Mouse (Mus musculus) adrenal gland, postnatal 25 days (tissue): ENCODE measurements around the gene Rbms3. TPM values are rescaled to one million over a fixed set of nuclear protein-coding genes. Genes with fewer than 3 reads are reported as not detected.

Experiments
- DNase-seq: peaks from one replicate; pipeline ENCODE4 v3.0.0; 2021; ENCODE audit warnings: mixed read lengths
- total RNA-seq: library from RNA; stranded (reverse); gene quantifications from 2 replicates; pipeline ENCODE4 v1.2.3, GENCODE M21; 2021

Gene Rbms3
- total RNA-seq, 1 experiment from 2014 or later: 26.5 TPM

- DNase-seq: no peak
Observed at GRCm38 (mm10) chr9:117187116-117188034, 442.3 kb downstream of the Rbms3 start.

- no peak for DNase-seq
Observed at GRCm38 (mm10) chr9:117180658-117181057, 449.1 kb downstream of the Rbms3 start.

- DNase-seq: no peak
Observed at GRCm38 (mm10) chr9:117178366-117178765, 451.3 kb downstream of the Rbms3 start.

- DNase-seq: no peak
Observed at GRCm38 (mm10) chr9:117172526-117172925, 457.2 kb downstream of the Rbms3 start.

- DNase-seq: no peak
Observed at GRCm38 (mm10) chr9:117169196-117169595, 460.5 kb downstream of the Rbms3 start.

GRCm38 (mm10) chr9:117163143-117163542, 466.6 kb downstream of the Rbms3 start:
- no peak for DNase-seq

- no peak for DNase-seq
Observed at GRCm38 (mm10) chr9:117161150-117161549, 468.6 kb downstream of the Rbms3 start.

GRCm38 (mm10) chr9:117156330-117156905, 473.3 kb downstream of the Rbms3 start:
- no peak for DNase-seq

GRCm38 (mm10) chr9:117154590-117154989, 475.1 kb downstream of the Rbms3 start:
- DNase-seq: no peak

- DNase-seq: no peak
Observed at GRCm38 (mm10) chr9:117153686-117154274, 475.9 kb downstream of the Rbms3 start.

GRCm38 (mm10) chr9:117151951-117152350, 477.8 kb downstream of the Rbms3 start:
- DNase-seq: no peak

GRCm38 (mm10) chr9:117144057-117144723, 485.5 kb downstream of the Rbms3 start:
- no peak for DNase-seq

GRCm38 (mm10) chr9:117139971-117140370, 489.7 kb downstream of the Rbms3 start:
- DNase-seq: no peak

- DNase-seq: no peak
Observed at GRCm38 (mm10) chr9:117136410-117136809, 493.3 kb downstream of the Rbms3 start.

- peak; percentile 23 for DNase-seq
Observed at GRCm38 (mm10) chr9:117134043-117134442, 495.7 kb downstream of the Rbms3 start.

GRCm38 (mm10) chr9:117126816-117127215, 502.9 kb downstream of the Rbms3 start:
- DNase-seq: no peak

- no peak for DNase-seq
Observed at GRCm38 (mm10) chr9:117125844-117126243, 503.9 kb downstream of the Rbms3 start.

GRCm38 (mm10) chr9:117121572-117121971, 508.1 kb downstream of the Rbms3 start:
- no peak for DNase-seq

- no peak for DNase-seq
Observed at GRCm38 (mm10) chr9:117117181-117117729, 512.5 kb downstream of the Rbms3 start.

- no peak for DNase-seq
Observed at GRCm38 (mm10) chr9:117115609-117116008, 514.1 kb downstream of the Rbms3 start.

GRCm38 (mm10) chr9:117113592-117113991, 516.1 kb downstream of the Rbms3 start:
- DNase-seq: no peak

- no peak for DNase-seq
Observed at GRCm38 (mm10) chr9:117107926-117108325, 521.8 kb downstream of the Rbms3 start.
